Mouse (Mus musculus) embryonic facial prominence, embryonic 10.5 days (tissue): Measurements from ENCODE around the gene Stk39. TPM values are rescaled to one million over a fixed set of nuclear protein-coding genes. Genes with fewer than 3 reads are reported as not detected.

Source experiments
- DNase-seq: peaks from one replicate; pipeline ENCODE4 v3.0.0-alpha.2; 2017; ENCODE audit warnings: low spot score
- H3K27ac ChIP-seq: fragments of 300-500 bp; sonication (generic); replicated peaks from 2 replicates; pipeline ENCODE4 v1.5.1; 2016; ENCODE audit warnings: mild to moderate bottlenecking
- H3K27me3 ChIP-seq: fragments of 300-500 bp; sonication (generic); replicated peaks from 2 replicates; pipeline ENCODE4 v1.6.1; 2016; ENCODE audit warnings: low read depth, mild to moderate bottlenecking; ENCODE audit not compliant: poor library complexity, severe bottlenecking
- H3K36me3 ChIP-seq: fragments of 300-500 bp; sonication (generic); replicated peaks from 2 replicates; pipeline ENCODE4 v1.6.1; 2016; ENCODE audit warnings: mild to moderate bottlenecking, moderate library complexity
- H3K4me1 ChIP-seq: fragments of 300-500 bp; sonication (generic); 2 replicates; pipeline ENCODE4 v1.6.1; 2016
- H3K4me3 ChIP-seq: fragments of 300-500 bp; sonication (generic); 2 replicates; pipeline ENCODE4 v1.5.1; 2016; ENCODE audit warnings: mild to moderate bottlenecking, moderate library complexity
- H3K9me3 ChIP-seq: fragments of 300-500 bp; sonication (generic); 2 replicates; pipeline ENCODE4 v1.6.1; 2016; ENCODE audit warnings: mild to moderate bottlenecking
- WGBS: fragments of 180-500 bp; shearing (Covaris S2); methylation state at CpG from one replicate; pipeline ENCODE4 v1.1.7; 2016; 5-methylcytosine and 5-hydroxymethylcytosine counted together
- polyA plus RNA-seq: library from polyadenylated mRNA; unstranded; fragments of >200 nt; fragmentation: Nextera tagmentation; extraction: Ambion mirVana; gene quantifications from 2 replicates; pipeline ENCODE4 v1.2.1, GENCODE M21; 2016

Gene Stk39
- polyA plus RNA-seq, 1 experiment from 2014 or later: 19.4 TPM

DNA sequence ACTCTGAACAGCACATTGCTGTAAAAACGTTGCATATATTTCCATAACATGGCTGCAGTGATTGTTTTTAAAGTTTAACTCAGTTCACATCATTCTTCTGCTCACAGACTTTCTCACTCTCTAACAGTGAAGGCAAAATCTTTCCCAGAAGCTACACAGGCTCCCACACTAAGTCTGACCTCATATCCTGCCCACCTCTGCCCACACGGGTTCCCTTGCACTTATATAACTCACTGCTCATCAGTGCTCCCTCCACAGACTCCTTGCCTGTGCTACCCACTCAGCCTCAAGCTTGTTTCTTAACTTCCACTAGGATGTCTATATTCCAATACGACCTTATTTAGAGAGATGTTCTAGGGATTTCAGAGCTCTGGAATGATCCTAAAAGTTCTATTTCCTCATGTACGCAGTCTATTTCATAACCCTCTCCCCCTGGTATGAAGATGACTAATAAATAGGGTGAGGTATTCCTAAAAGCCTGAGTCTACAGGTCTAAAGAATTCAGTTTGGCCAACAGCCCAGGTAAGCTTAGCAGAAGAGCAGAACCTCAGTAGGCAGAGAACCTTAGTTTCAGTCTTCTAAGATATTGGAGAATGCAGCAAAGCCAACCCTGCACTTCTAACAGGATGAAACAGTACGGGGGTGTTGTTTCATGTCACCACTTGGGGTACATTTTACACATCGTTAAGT, 167.2 kb downstream of the Stk39 start:
- no peak for DNase-seq
- Histone ChIP-seq H3K27ac (no peak overlapping the region), H3K4me1 (peaks cover 5% of the 10 kb centered on the region), H3K27me3 (no peaks in the 10 kb centered on the region), H3K9me3 (no peaks in the 10 kb centered on the region), H3K36me3 (peaks cover 30% of the 10 kb centered on the region), H3K4me3 (no peak overlapping the region)
- WGBS: 89% methylated on average over 6 of the region's 6 CpGs

DNA sequence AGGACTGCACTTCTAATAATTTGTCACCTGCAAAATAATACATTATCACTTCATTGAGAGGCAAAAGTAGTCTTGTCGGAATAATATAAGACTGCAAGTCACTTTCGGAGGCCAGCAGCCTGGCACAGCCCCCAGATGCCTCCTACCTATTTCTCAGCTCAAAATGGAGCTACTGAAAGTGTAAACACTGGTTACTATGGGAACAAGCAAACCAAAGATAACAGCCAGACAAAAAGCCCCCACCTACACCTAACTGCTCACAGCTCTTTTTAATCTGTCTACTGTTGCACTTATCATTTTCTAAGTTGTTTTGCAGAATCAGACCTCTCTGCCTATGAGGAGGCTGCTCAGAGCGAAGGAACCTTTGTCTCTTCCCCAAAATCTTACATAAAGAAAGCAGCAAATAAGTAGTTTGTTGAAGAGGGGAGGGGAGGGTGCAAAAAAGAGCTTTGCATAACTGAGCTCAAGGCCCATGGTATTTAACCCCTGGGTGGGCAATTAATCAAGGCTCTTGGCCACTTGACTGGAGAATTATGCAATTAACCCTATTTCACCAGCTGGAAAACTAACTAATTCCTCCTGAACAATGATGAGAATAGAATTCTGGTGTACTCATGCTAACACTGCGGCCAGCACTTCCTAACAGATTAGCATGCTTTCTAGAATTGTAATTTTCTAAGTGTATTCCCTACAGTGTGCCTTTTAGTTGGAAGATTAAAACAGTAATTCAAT, 170.1 kb downstream of the Stk39 start:
- no peaks in the 10 kb centered on the region for H3K27me3 ChIP-seq
- 76% methylated on average over 4 of the region's 4 CpGs for WGBS
- H3K36me3 ChIP-seq: peaks cover 30% of the 10 kb centered on the region
- peaks cover 5% of the 10 kb centered on the region for H3K4me1 ChIP-seq
- no peaks in the 10 kb centered on the region for H3K9me3 ChIP-seq
- H3K4me3 ChIP-seq: no peak overlapping the region
- H3K27ac ChIP-seq: no peak overlapping the region
- DNase-seq: no peak

- Histone ChIP-seq H3K9me3 (no peaks in the 10 kb centered on the region), H3K27ac (no peak overlapping the region), H3K4me1 (peaks cover 5% of the 10 kb centered on the region), H3K36me3 (peaks cover 7% of the 10 kb centered on the region; the same call in 1 of the 2 replicates), H3K27me3 (no peaks in the 10 kb centered on the region), H3K4me3 (no peak overlapping the region)
- WGBS: 91% methylated on average over 3 of the region's 3 CpGs
- no peak for DNase-seq
Observed at GRCm38 (mm10) chr2:68298356-68298755, 173.7 kb downstream of the Stk39 start.

- 94% methylated on average over 2 of the region's 2 CpGs for WGBS
- DNase-seq: no peak
- Histone ChIP-seq H3K36me3 (peaks cover 7% of the 10 kb centered on the region; the same call in 1 of the 2 replicates), H3K27ac (no peak overlapping the region), H3K4me3 (no peak overlapping the region), H3K4me1 (peaks cover 5% of the 10 kb centered on the region), H3K9me3 (no peaks in the 10 kb centered on the region), H3K27me3 (no peaks in the 10 kb centered on the region)
Observed at GRCm38 (mm10) chr2:68297955-68298354, 174.1 kb downstream of the Stk39 start.

DNA sequence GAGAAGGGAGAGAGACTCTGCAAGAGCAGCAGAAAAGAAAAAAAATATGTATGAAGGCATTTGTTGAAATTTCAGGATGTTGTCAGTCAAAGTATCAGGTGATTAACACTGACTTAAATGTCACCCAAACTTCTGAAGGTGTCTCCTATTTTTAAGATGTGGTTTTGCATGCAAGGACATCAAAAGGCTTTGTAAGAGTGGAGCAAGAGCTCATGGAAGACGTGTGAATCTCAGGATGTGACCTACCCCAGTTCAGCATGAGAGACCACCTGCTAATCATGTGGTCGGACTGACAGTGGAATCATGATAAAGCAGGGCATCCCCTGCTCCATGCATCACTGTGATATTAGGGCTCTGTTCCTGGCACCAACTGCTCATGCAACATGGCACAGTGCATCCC, 175.3 kb downstream of the Stk39 start:
- Histone ChIP-seq H3K27me3 (no peaks in the 10 kb centered on the region), H3K9me3 (no peaks in the 10 kb centered on the region), H3K27ac (no peak overlapping the region), H3K4me1 (peaks cover under 1% of the 10 kb centered on the region), H3K4me3 (no peak overlapping the region), H3K36me3 (peaks cover 7% of the 10 kb centered on the region; the same call in 1 of the 2 replicates)
- 78% methylated on average over 2 of the region's 2 CpGs for WGBS
- DNase-seq: no peak

- H3K27me3 ChIP-seq: no peaks in the 10 kb centered on the region
- no peak for DNase-seq
- peaks cover 2% of the 10 kb centered on the region; the same call in 1 of the 2 replicates for H3K36me3 ChIP-seq
- H3K27ac ChIP-seq: no peak overlapping the region
- no peak overlapping the region for H3K4me3 ChIP-seq
- 83% methylated on average over 16 of the region's 16 CpGs for WGBS
- no peaks in the 10 kb centered on the region; the same call in 1 of the 2 replicates for H3K4me1 ChIP-seq
- H3K9me3 ChIP-seq: no peaks in the 10 kb centered on the region
Observed at GRCm38 (mm10) chr2:68292539-68293320, 179.3 kb downstream of the Stk39 start.

- H3K4me1 ChIP-seq: no peaks in the 10 kb centered on the region; the same call in 1 of the 2 replicates
- WGBS: 62% methylated on average over 5 of the region's 5 CpGs
Observed at GRCm38 (mm10) chr2:68291895-68292294, 180.2 kb downstream of the Stk39 start.

DNA sequence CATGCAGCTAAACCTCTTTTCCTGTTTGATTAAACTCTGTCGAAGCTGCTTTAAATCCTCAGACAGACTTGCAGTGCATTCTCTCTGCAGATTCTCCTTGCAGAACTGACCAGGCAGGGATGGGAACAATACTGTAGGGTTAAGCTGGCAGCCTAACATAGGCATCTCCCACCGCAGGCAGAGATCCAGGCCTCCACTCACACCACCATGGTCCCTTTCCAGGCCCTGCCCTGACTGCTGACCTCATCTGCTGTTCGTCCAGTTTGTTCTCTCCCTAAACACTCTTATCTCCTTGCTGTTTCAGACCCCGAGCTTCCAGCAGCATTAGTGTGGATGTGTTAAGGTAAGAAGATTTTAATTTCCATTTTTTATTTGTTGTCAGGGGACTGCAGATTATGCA, 182.1 kb downstream of the Stk39 start:
- Histone ChIP-seq H3K36me3 (no peaks in the 10 kb centered on the region), H3K27ac (no peak overlapping the region), H3K4me1 (no peaks in the 10 kb centered on the region; the same call in 1 of the 2 replicates), H3K9me3 (no peaks in the 10 kb centered on the region), H3K4me3 (no peak overlapping the region), H3K27me3 (no peaks in the 10 kb centered on the region)
- no peak for DNase-seq
- 61% methylated on average over 4 of the region's 4 CpGs for WGBS

More at GRCm38 (mm10) chr2:68291895-68292294, 180.2 kb downstream of the Stk39 start:
- Histone ChIP-seq H3K9me3 (no peaks in the 10 kb centered on the region), H3K36me3 (no peaks in the 10 kb centered on the region), H3K4me3 (no peak overlapping the region), H3K27me3 (no peaks in the 10 kb centered on the region), H3K27ac (no peak overlapping the region)
- no peak for DNase-seq

DNA sequence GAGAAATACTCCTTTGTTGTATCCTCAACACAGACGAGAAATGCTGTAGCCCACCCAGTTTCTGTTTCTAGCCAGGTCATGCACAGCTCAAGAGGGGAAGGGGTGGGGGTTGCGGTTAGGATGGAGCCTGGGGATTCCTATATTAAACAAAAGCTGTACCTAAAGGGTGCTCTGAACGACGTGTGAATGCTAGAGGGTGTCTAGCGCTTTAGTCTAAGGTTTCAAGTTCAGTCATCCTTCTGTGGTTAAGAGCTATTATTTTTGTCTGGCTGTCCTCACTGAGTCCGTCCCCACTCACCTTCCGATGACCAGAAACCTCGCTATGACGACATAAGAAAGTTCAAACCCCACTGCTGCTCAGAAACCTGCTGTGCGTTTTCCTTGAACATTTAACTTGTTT, 182.9 kb downstream of the Stk39 start:
- H3K4me1 ChIP-seq: no peaks in the 10 kb centered on the region; the same call in 1 of the 2 replicates
- 79% methylated on average over 10 of the region's 10 CpGs for WGBS
- H3K4me3 ChIP-seq: no peak overlapping the region
- no peaks in the 10 kb centered on the region for H3K27me3 ChIP-seq
- H3K36me3 ChIP-seq: 0 out of 2 replicates have a peak, but pooled peaks cover 2% of the 10 kb centered on the region
- DNase-seq: no peak
- no peak overlapping the region for H3K27ac ChIP-seq
- H3K9me3 ChIP-seq: no peaks in the 10 kb centered on the region

GRCm38 (mm10) chr2:68288106-68288505, 184.0 kb downstream of the Stk39 start:
- no peak overlapping the region for H3K27ac ChIP-seq
- WGBS: 94% methylated on average over 10 of the region's 10 CpGs
- no peaks in the 10 kb centered on the region for H3K27me3 ChIP-seq
- H3K9me3 ChIP-seq: no peaks in the 10 kb centered on the region
- no peaks in the 10 kb centered on the region; the same call in 1 of the 2 replicates for H3K4me1 ChIP-seq
- H3K36me3 ChIP-seq: peaks cover 4% of the 10 kb centered on the region; the same call in 1 of the 2 replicates
- DNase-seq: no peak
- no peak overlapping the region for H3K4me3 ChIP-seq

- no peaks in the 10 kb centered on the region for H3K9me3 ChIP-seq
- no peaks in the 10 kb centered on the region for H3K27me3 ChIP-seq
- no peak overlapping the region for H3K4me3 ChIP-seq
- WGBS: 87% methylated on average over 2 of the region's 2 CpGs
- peaks cover 18% of the 10 kb centered on the region for H3K36me3 ChIP-seq
- no peaks in the 10 kb centered on the region for H3K4me1 ChIP-seq
- no peak overlapping the region for H3K27ac ChIP-seq
- no peak for DNase-seq
Observed at GRCm38 (mm10) chr2:68284391-68284790, 187.7 kb downstream of the Stk39 start.

- 94% methylated on average over 6 of the region's 6 CpGs for WGBS
- no peak overlapping the region for H3K27ac ChIP-seq
- H3K36me3 ChIP-seq: peaks cover 18% of the 10 kb centered on the region
- no peaks in the 10 kb centered on the region for H3K9me3 ChIP-seq
- H3K27me3 ChIP-seq: no peaks in the 10 kb centered on the region
- no peak overlapping the region for H3K4me3 ChIP-seq
- no peak for DNase-seq
- no peaks in the 10 kb centered on the region for H3K4me1 ChIP-seq
Observed at GRCm38 (mm10) chr2:68283021-68283548, 189.0 kb downstream of the Stk39 start.
